Mouse (Mus musculus) thymus, adult 2 months (tissue): ENCODE results near the gene Olfr631.
"Not testable (repeated sequence)": the region's sequence is repeated elsewhere in the genome, so short reads cannot be mapped to it uniquely, and the experiment has no call there.

ENCODE experiments used
- CTCF ChIP-seq: fragments of 200-500 bp; IDR thresholded peaks from 2 replicates; pipeline ENCODE4 v1.5.1; 2012; ENCODE audit warnings: mild to moderate bottlenecking, control low read depth, low read length, moderate library complexity, borderline replicate concordance; ENCODE audit not compliant: control insufficient read depth, poor library complexity, insufficient read depth; ENCODE audit errors: extremely low read depth
- POLR2A ChIP-seq: fragments of 200-500 bp; IDR thresholded peaks from 2 replicates; pipeline ENCODE4 v1.6.1; 2012; ENCODE audit warnings: mild to moderate bottlenecking, low read length, control low read depth, moderate library complexity; ENCODE audit not compliant: control insufficient read depth, poor library complexity, insufficient read depth; ENCODE audit errors: extremely low read depth

DNA sequence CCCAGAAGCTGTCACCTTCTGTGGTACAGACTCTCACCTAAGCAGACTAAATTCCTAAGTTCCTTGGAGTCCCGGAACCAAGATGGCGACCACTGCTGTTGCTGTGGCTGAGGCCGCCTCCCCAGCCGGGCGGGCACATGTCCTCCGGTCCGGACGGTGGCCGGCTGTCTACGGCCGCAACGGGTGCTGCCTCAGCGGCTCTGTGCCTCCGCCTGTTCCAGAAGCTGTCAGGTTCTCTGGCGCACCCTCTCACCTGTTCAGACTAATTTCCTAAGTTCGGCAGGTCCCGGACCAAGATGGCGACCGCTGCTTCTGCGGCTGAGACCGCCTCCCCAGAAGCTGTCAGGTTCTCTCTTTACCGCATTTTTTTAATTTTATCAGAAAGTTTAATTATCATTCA lies 38.2 kb downstream of the Olfr631 start:
- not testable (repeated sequence) for TF ChIP-seq POLR2A, CTCF
